Mouse (Mus musculus): ENCODE measurements around the gene Naa25. TPM values are rescaled to one million over a fixed set of nuclear protein-coding genes. Genes with fewer than 3 reads are reported as not detected.

Gene Naa25
- polyA plus RNA-seq, 1 experiment, result 6.5 TPM

- no peak for DNase-seq (ENCODE audit: low read depth, low spot score)
These were observed 52.7 kb downstream of the Naa25 start for GRCm38 (mm10) chr5:121450476-121450875.

DNA sequence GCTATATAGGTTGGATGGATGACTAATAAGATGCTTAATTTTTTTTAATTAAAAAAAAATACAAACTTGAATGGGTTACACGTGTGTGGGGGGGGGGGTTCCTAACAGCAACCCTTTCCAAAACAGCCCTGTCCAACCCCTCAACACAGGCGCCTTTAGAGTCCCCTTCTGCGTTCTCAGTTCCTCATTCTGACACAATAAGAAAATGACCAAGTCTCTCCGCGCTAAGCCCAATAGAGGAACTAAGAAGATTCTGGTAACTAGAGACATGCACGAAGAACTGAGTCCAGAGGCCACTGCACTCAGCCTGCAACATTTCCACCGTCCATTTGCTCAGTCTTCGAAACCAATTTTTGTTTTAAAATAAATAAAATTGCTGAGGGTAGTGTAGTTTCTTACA lies 53.5 kb downstream of the Naa25 start:
- no peak for DNase-seq (ENCODE audit: low read depth, low spot score)
- 7% methylated on average over 8 of the region's 8 CpGs for WGBS

More at GRCm38 (mm10) chr5:121450476-121450875, 52.7 kb downstream of the Naa25 start:
- WGBS, result 57% methylated on average over 9 of the region's 9 CpGs

- no peak for DNase-seq (ENCODE audit: low read depth, low spot score)
- under 1% methylated on average over 17 of the region's 17 CpGs for WGBS
These were observed 53.9 kb downstream of the Naa25 start, which contains the start of gene Tmem116 for GRCm38 (mm10) chr5:121451644-121452025. Gene Tmem116 (plus strand): TSS chr5:121451893.

DNA sequence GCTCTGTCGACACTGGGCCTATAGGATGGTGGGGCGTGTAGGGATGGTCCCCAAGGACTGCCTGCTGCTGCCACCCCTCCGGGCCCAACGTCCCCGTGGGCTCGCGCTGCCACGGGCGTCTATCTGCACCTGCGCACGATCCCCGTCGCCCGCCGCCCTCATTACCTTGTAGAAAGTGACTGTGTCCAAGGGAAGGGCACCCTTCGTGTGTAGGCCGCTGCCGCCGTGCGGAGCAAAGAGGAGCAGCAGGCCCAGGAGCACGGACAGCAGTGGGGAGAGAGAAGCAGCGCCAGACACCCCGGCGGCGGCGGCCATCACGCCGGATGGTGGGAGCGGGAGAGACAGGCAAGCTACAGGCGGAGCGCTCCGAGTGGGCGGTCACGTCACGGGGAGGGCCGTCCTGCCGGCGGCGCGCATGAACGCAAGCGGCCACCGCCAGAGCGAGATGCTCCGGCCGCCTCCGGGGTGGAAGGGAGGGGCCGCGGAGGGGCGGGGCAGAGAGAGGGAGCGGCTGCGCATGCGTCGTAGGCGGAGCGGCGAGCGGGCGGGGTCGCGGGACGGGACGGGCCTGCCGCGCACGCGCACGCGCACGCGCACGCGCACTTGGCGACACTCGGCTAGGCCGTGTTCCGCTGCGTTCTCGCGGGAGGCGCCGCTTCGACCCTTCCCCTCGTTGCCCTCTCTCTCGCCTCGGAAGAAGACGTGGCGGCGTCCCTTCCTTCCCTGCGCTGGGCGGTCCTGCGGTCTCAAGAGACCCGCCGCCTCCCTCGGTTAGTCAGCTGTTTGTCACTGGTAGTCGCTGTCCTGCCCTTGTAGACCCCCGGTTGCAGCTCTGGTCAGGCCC lies 54.5 kb downstream of the Naa25 start, which contains the start of gene Erp29:
Gene Erp29 (minus strand): TSS at position 481 of the 844 bp plus-strand sequence.
- WGBS, result under 1% methylated on average over 94 of the region's 97 CpGs
- peak; percentile 68 for DNase-seq (ENCODE audit: low read depth, low spot score)

DNA sequence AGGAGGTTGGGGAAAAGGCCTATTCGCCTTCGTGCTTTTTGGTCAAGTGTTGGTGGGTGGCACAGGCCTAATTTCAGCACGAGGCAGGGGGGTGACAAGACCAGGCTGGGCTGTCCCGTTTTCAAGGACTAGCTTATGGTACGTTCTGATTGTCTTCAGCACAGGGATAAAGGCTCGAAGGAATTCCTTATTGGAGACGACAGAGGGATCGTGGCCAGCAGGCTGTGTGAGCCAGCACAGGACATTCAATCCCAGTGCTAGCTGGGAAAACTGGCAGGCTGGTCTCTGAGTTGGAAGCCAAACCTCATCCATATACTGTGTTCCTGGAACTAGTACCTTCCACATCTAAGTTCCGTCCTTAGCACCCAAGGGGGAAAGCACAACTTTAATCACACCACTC lies 55.2 kb downstream of the Naa25 start:
- 3% methylated on average over 9 of the region's 9 CpGs for WGBS
- no peak for DNase-seq (ENCODE audit: low read depth, low spot score)

DNA sequence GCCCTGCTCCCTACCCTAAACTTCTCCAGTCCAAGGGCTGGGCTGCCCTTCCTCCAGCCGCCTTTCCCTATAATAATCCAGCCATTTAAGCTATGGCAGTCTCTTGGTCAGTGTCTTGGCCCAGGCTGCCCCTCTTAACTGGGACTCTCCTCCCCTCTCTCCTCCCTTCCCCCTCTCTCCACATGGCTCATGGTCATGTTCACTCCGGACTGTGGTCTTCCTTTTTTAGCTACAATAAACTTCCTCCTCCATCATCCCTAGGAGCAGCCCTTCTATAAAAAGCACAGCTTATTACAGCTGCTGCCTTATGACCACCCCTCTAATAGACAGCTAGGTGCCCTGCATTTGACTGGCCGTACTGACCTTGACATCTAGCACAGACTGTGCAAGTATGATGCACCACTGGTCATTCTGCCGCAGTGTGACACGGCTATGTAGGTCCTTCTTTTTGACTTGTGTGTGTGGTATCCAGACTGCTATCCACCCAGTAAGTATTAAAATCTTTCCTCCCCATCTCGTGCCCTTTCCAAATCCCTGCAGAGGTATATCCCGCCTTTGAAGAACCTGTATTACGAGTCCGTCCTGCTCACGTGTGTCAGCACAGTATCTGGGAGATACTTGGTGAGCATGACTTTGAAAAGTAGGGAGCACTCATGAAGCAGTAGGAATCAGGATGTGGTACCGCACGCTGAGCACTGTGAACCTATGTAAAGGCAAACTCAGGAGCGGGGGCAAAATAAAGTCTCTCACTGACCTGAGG lies 56.2 kb downstream of the Naa25 start:
- DNase-seq (ENCODE audit: low read depth, low spot score), result no peak

GRCm38 (mm10) chr5:121454503-121454782 lies 56.7 kb downstream of the Naa25 start:
- WGBS, result 30% methylated on average over 3 of the region's 3 CpGs
- peak; percentile 64 for DNase-seq (ENCODE audit: low read depth, low spot score)

More for the DNA sequence above, 56.2 kb downstream of the Naa25 start:
- 36% methylated on average over 13 of the region's 13 CpGs for WGBS

DNA sequence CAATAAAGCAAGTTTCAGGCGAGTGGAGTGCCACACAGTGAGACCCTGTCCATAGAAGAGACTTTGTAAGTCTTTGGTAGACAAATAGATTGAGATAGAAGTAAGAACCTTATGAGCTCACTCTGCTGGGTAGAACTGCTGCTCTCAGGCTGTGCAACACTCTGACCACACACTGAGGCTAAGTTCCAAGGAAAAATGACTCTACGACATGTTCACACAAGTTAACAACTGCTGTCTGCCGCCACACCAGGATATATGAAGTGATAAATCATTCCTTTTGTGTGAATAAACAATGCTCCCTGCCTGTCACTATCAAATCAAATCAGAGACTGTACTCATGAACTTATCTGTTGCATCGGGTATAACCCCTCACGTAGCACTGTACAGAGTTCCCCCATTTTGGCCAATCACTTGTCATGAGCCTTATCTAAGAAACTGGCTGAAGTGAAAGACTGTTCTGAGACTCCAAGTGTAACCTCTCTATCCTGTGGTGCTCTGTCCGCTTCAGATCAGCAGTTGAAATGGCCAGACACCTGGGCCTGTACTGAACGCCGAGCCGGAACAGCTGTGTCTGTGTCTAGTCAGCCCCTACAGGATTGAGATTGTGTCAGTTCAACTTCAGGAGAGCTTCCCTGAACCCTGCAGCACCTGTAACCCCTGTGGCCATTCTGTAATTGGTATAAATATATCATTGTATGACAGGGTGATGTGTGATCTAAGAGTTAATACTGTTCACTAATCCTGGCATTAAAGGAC lies 58.0 kb downstream of the Naa25 start:
- no peak for DNase-seq (ENCODE audit: low read depth, low spot score)
- 56% methylated on average over 9 of the region's 9 CpGs for WGBS

DNA sequence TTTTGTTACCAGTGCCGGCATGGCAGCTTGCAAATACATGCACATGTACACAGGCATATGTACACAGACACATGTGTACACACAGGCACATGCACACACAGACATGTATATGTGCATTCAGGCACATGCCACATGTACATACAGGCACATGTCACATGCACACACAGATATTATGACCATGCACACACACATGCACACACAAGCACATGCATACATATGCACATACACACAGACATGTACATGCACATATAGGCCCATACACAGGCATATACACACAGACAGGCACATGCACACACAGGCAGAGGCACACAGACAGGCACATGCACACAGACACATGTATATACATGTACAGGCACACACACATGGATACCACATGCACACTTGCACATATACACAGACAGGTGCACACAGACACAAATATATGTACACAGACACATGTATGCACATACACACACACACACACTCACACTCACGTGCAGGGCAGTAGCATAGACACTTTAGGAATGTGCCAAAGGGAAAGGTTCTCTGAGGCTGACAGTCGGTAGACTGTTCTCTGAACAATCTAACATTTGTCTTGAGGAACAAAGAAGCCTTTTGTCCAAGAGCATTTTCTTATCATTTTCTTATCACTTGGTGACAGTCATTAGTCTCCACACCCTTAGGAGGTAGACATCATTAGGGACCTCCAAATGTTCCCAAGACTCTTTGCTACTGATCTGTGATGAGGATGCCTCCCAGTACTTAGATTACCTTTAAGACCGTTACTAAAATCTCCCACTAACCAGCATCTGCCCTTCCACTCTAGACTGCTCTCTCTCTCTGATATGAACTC lies 63.8 kb downstream of the Naa25 start:
- no peak for DNase-seq (ENCODE audit: low read depth, low spot score)
- WGBS, result 48% methylated on average over 4 of the region's 4 CpGs

GRCm38 (mm10) chr5:121462171-121462502 lies 64.4 kb downstream of the Naa25 start:
- WGBS, result 21% methylated on average over 1 of the region's 1 CpGs
- DNase-seq (ENCODE audit: low read depth, low spot score), result no peak

GRCm38 (mm10) chr5:121462967-121463366 lies 65.2 kb downstream of the Naa25 start:
- no peak for DNase-seq (ENCODE audit: low read depth, low spot score)
- WGBS, result 61% methylated on average over 5 of the region's 5 CpGs

DNA sequence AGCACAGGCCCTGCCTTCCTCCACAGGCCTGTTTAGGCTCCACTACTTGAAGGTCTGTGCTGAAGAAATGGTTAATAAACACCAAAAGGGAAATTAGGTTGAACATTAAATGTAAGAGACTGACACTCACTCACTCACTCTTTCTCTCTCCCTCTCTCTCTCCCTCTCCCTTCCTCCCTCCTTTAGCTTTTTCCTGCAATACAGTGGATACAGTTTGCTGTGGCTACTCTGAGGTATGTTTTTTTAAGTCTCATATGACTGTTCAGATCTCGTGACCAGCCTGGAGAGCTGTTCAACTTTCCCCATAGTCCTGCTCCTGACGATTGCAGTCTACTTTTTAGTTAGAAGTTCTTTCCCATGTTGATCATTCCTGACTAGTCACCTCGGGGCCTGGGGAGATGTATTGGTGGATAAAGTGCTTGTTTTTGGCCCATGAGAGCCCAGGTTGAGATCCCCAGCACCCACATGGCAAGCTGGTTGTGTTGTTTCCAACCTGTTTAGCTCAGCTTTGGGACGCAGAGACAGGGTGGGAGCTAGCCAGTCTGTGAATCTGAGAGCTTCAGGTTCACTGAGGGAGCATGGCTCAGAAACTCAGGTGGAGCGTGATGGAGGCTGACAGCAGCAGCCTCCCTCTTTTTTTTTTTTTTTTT lies 66.0 kb downstream of the Naa25 start:
- no peak for DNase-seq (ENCODE audit: low read depth, low spot score)
- 76% methylated on average over 5 of the region's 5 CpGs for WGBS

DNA sequence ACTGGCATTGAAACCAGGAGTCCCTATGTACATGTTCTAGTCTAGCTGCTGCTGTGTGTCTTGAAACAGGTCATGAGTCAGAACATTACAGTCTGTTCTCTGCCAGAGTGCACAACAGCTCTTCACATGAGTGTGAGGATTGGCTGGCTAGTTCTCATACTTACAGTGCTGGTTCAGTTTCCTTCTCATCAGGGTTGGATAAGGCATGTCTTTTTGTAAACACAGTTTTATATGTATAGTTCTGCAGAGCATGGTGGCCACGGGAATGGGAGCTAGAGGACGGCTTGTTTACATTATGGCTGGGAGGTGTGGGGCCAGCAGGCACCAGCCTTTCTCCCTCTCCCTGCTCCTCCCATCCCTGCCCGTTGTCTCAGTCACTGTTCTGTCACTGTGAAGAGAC lies 71.8 kb downstream of the Naa25 start:
- WGBS, result 11% methylated on average over 3 of the region's 3 CpGs
- no peak for DNase-seq (ENCODE audit: low read depth, low spot score)

- no peak for DNase-seq (ENCODE audit: low read depth, low spot score)
- WGBS, result 91% methylated on average over 2 of the region's 2 CpGs
These were observed 74.7 kb downstream of the Naa25 start for GRCm38 (mm10) chr5:121472411-121472810.

DNA sequence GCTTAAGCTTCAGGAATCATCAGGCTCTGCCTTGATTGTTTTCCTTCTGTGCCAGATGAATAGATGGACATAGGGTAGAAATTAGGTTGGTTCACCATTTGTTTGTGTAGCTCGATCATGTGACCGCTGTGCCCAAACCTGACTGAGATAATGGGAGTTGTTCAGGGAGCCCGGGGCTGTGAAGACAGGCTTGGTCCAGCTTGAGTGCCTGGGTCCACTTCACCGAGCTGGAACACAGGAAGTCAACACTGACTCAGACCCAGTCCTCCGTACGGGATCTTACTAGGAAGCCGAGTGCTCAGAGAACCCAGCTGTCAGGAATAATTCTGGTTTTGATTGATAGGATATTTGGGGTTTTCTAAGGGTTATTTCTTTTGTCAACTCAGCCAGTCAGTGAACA lies 76.9 kb downstream of the Naa25 start:
- DNase-seq (ENCODE audit: low read depth, low spot score), result no peak
- 67% methylated on average over 7 of the region's 7 CpGs for WGBS

DNA sequence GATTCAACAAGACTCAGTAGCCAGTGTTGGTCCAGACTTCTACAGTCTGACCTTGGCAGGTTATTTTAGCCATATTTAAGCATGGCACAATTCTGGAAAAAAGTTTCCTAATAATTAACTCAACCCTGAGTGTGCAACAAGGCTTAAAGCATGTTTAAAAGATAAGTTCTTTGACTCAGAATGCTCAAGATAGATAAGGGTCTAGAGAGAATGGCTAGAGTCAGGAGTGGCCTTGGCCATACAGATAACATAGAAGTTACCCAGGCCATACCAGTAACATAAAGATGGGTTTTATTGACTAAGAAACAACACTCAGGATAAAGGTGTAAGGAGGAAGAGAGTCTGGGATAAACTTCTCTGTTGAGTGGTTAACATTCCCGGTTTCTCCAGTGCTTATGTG lies 78.3 kb downstream of the Naa25 start:
- 73% methylated on average over 1 of the region's 1 CpGs for WGBS
- no peak for DNase-seq (ENCODE audit: low read depth, low spot score)

DNA sequence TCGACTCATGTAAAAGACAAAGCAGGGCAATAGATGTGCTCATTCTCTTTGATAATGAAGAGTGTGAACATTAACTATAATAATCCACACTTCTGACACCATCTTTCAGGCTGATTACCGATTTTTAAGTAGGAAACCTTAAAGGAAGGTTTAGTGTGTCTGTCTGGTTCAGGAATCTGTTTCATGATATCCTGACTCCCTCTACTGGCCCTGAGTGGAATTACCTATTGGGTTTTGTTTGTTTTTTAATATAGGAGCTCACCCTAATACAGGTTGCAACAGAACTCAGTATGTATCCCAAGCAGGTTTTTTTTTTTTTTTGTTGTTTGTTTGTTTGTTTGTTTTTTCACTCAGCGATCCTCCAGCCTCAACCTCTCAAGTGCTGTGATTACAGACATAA lies 79.9 kb downstream of the Naa25 start:
- 32% methylated on average over 3 of the region's 3 CpGs for WGBS
- DNase-seq (ENCODE audit: low read depth, low spot score), result no peak

DNA sequence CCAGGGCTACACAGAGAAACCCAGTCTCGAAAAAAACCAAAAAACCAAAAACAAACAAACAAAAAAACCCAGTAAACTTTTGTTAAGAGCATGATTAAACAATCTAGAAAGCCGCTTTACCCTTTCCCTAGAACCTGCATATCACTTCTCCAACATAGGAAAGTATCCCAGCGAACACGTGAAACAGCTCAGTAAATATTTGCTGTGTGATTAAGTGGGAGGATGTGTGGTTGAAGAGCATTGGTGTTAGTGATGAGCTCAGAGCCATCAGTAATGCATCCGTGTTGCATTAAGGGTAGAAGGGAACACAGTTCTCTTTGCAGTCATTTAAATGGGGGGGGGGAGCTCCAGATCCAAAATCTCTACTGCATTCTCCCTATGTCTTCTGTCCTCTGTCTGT lies 87.1 kb downstream of the Naa25 start:
- WGBS, result 34% methylated on average over 5 of the region's 5 CpGs
- DNase-seq (ENCODE audit: low read depth, low spot score), result no peak

- 66% methylated on average over 8 of the region's 8 CpGs for WGBS
- no peak for DNase-seq (ENCODE audit: low read depth, low spot score)
These were observed 95.6 kb downstream of the Naa25 start for GRCm38 (mm10) chr5:121493305-121493704.

Measured in large intestine, adult 2 months (tissue).